In the genomic region with DNA sequence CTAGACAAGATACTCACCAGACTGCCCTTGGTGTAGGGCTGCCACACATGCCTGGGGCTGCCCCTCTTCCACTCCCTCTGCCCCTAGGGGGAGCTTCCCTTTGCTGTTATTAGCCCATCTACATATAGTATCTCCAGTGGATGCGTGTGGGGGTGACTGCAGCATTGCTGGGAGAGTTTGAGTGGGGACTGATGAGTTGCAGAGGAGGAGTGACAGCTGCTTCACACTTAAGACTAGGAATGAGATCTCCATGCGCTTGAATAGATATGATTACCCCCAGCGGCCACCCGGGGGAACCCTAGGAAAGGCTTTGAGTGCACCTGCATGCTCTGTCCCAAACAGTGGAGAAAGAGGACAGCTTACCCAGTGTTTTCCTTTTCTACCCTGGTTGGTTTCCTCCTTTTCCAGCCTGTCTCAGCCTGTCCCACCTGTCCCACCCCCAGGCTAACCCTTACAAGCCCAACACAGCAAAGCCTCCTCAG, we compare ENCODE assay signal across 9 mouse cellular contexts. TPM values are rescaled to one million over a fixed set of nuclear protein-coding genes. Genes with fewer than 3 reads are reported as not detected.
DNase-seq lines count a peak whose midpoint lies in the region; ATAC-seq and TF ChIP-seq lines count a peak whose summit lies in the region.
"Had no signal": no experiment of that assay in that cellular context is flagged by ENCODE, and none has a peak within 500 bp of the region (broad histone marks: within the 10 kb centered on the region; RNA-seq: fewer than 3 reads in every experiment).

No protein-coding gene starts in this region.

- peak; percentile 53 for TF ChIP-seq CTCF in lung, postnatal 0 days (IDR thresholded peaks at IDR 0.05)

- no peak for TF ChIP-seq EP300 in lung, postnatal 0 days (IDR thresholded peaks at IDR 0.05)

- ATAC-seq in midbrain, embryonic 16.5 days = peak; percentile 45; the same call in 1 of the 2 replicates
- ATAC-seq in heart, embryonic 15.5 days (replicated peaks; ENCODE audit: insufficient number of reproducible peaks, insufficient read depth, low FRiP score, low read depth) = peak; percentile 24; the same call in 1 of the 2 replicates
- ATAC-seq in lung, postnatal 0 days = peak; percentile 59
- ATAC-seq in forebrain, embryonic 12.5 days (ENCODE audit: low FRiP score) = no peak

- 66% methylated on average over 4 of the region's 4 CpGs for WGBS in midbrain, embryonic 16.5 days
- WGBS in midbrain, embryonic 10.5 days = 64% methylated on average over 4 of the region's 4 CpGs
- 40% methylated on average over 4 of the region's 4 CpGs for WGBS in heart, embryonic 15.5 days
- WGBS in lung, postnatal 0 days = 55% methylated on average over 4 of the region's 4 CpGs
- whole genome bisulfite sequencing in forebrain, embryonic 12.5 days = 79% methylated on average over 4 of the region's 4 CpGs

- no peaks in the 10 kb centered on the region for H3K9me3 ChIP-seq in midbrain, embryonic 16.5 days (replicated peaks; ENCODE audit: control insufficient read depth, low read length, poor library complexity, severe bottlenecking)
- 0 out of 2 replicates have a peak, but pooled peaks cover 3% of the 10 kb centered on the region for H3K9me3 ChIP-seq in midbrain, embryonic 10.5 days (replicated peaks)
- no peaks in the 10 kb centered on the region for H3K9me3 ChIP-seq in heart, embryonic 15.5 days (replicated peaks)
- H3K9me3 ChIP-seq in lung, postnatal 0 days (ENCODE audit: low read length) = no peaks in the 10 kb centered on the region
- H3K9me3 ChIP-seq in forebrain, embryonic 12.5 days = no peaks in the 10 kb centered on the region
- H3K9me3 ChIP-seq: neural tube, embryonic 12.5 days had no signal

- H3K4me1 ChIP-seq in midbrain, embryonic 16.5 days (ENCODE audit: control insufficient read depth, insufficient read depth, low read length) = no peaks in the 10 kb centered on the region
- no peaks in the 10 kb centered on the region for H3K4me1 ChIP-seq in midbrain, embryonic 10.5 days
- peaks cover 3% of the 10 kb centered on the region for H3K4me1 ChIP-seq in heart, embryonic 15.5 days (replicated peaks)
- no peaks in the 10 kb centered on the region for H3K4me1 ChIP-seq in lung, postnatal 0 days (ENCODE audit: insufficient read depth, low read depth, low read length)
- H3K4me1 ChIP-seq in forebrain, embryonic 12.5 days = no peaks in the 10 kb centered on the region
- H3K4me1 ChIP-seq: neural tube, embryonic 12.5 days had no signal

- no peak overlapping the region for H3K9ac ChIP-seq in midbrain, embryonic 16.5 days (ENCODE audit: low read depth, low read length)
- no peak overlapping the region for H3K9ac ChIP-seq in heart, embryonic 15.5 days
- no peak overlapping the region for H3K9ac ChIP-seq in lung, postnatal 0 days (replicated peaks; ENCODE audit: low read depth)
- no peak overlapping the region for H3K9ac ChIP-seq in forebrain, embryonic 12.5 days
- H3K9ac ChIP-seq: neural tube, embryonic 12.5 days had no signal

- no peak overlapping the region for H3K4me2 ChIP-seq in midbrain, embryonic 16.5 days (ENCODE audit: low read length)
- H3K4me2 ChIP-seq in heart, embryonic 15.5 days = no peak overlapping the region
- H3K4me2 ChIP-seq in lung, postnatal 0 days (replicated peaks; ENCODE audit: low read depth, low read length) = no peak overlapping the region
- H3K4me2 ChIP-seq in forebrain, embryonic 12.5 days = no peak overlapping the region
- H3K4me2 ChIP-seq: neural tube, embryonic 12.5 days had no signal

- no peak overlapping the region for H3K4me3 ChIP-seq in midbrain, embryonic 16.5 days (ENCODE audit: low read depth, low read length)
- H3K4me3 ChIP-seq in midbrain, embryonic 10.5 days = no peak overlapping the region
- no peak overlapping the region for H3K4me3 ChIP-seq in heart, embryonic 15.5 days
- H3K4me3 ChIP-seq in lung, postnatal 0 days (ENCODE audit: low read depth, low read length) = no peak overlapping the region
- H3K4me3 ChIP-seq in forebrain, embryonic 12.5 days (replicated peaks) = no peak overlapping the region
- H3K4me3 ChIP-seq: neural tube, embryonic 12.5 days had no signal

- H3K36me3 ChIP-seq in midbrain, embryonic 16.5 days (ENCODE audit: control insufficient read depth, insufficient read depth, low read length) = peaks cover 18% of the 10 kb centered on the region
- peaks cover 64% of the 10 kb centered on the region for H3K36me3 ChIP-seq in midbrain, embryonic 10.5 days
- peaks cover 20% of the 10 kb centered on the region; the same call in 1 of the 2 replicates for H3K36me3 ChIP-seq in heart, embryonic 15.5 days
- H3K36me3 ChIP-seq in lung, postnatal 0 days (ENCODE audit: insufficient read depth, low read length) = peaks cover 5% of the 10 kb centered on the region
- H3K36me3 ChIP-seq in forebrain, embryonic 12.5 days (replicated peaks) = peaks cover 47% of the 10 kb centered on the region

- H3K27ac ChIP-seq in midbrain, embryonic 16.5 days (ENCODE audit: low read length) = no peak overlapping the region
- no peak overlapping the region for H3K27ac ChIP-seq in midbrain, embryonic 10.5 days (replicated peaks)
- H3K27ac ChIP-seq in heart, embryonic 15.5 days = no peak overlapping the region
- no peak overlapping the region for H3K27ac ChIP-seq in lung, postnatal 0 days (ENCODE audit: low read length)
- H3K27ac ChIP-seq in forebrain, embryonic 12.5 days = no peak overlapping the region
- H3K27ac ChIP-seq: neural tube, embryonic 12.5 days had no signal

- DNase-seq in cerebellum, postnatal 25 days = peak; percentile 43 to 50
- no peak for DNase-seq in cerebellum, adult 11-12 months
- DNase-seq in midbrain, embryonic 10.5 days (ENCODE audit: low spot score) = no peak
- peak; percentile 63 for DNase-seq in lung, postnatal 0 days (ENCODE audit: low spot score)
- no peak for DNase-seq in spleen, adult 12 weeks (ENCODE audit: low spot score)

- no peaks in the 10 kb centered on the region for H3K27me3 ChIP-seq in midbrain, embryonic 16.5 days (ENCODE audit: control insufficient read depth, insufficient read depth, low read depth, low read length)
- no peaks in the 10 kb centered on the region for H3K27me3 ChIP-seq in midbrain, embryonic 10.5 days (ENCODE audit: low read depth, poor library complexity, severe bottlenecking)
- no peaks in the 10 kb centered on the region for H3K27me3 ChIP-seq in heart, embryonic 15.5 days
- H3K27me3 ChIP-seq in lung, postnatal 0 days (replicated peaks; ENCODE audit: insufficient read depth, low read length) = no peaks in the 10 kb centered on the region
- H3K27me3 ChIP-seq in forebrain, embryonic 12.5 days = no peaks in the 10 kb centered on the region
- H3K27me3 ChIP-seq: neural tube, embryonic 12.5 days had no signal

RNA-seq across cellular contexts. Expression of gene Rsg1, which starts 9.1 kb away (rescaled TPM):
- polyA plus RNA-seq in midbrain, embryonic 16.5 days (2015; fragmentation: Nextera tagmentation; extraction: Ambion mirVana) = 7.9 and 10.5 TPM in 2 replicates
- 7.4 and 7.5 TPM in 2 replicates for polyA plus RNA-seq in midbrain, embryonic 10.5 days (2016; fragmentation: Nextera tagmentation; extraction: Ambion mirVana)
- 1.9 and 3.2 TPM in 2 replicates for polyA plus RNA-seq in heart, embryonic 15.5 days (2015; fragmentation: Nextera tagmentation; extraction: Ambion mirVana)
- 2.0 and 2.4 TPM in 2 replicates for polyA plus RNA-seq in lung, postnatal 0 days (2015; fragmentation: Nextera tagmentation; extraction: Ambion mirVana)
- polyA plus RNA-seq in forebrain, embryonic 12.5 days (2016; fragmentation: Nextera tagmentation; extraction: Ambion mirVana) = 6.5 and 7.0 TPM in 2 replicates

RNA-seq across cellular contexts. Expression of gene Arhgef19, which starts 34.7 kb away (rescaled TPM):
- polyA plus RNA-seq in midbrain, embryonic 16.5 days (2015; fragmentation: Nextera tagmentation; extraction: Ambion mirVana) = 1.1 and 1.3 TPM in 2 replicates
- 0.64 and 1.4 TPM in 2 replicates for polyA plus RNA-seq in midbrain, embryonic 10.5 days (2016; fragmentation: Nextera tagmentation; extraction: Ambion mirVana)
- 3.2 and 5.7 TPM in 2 replicates for polyA plus RNA-seq in heart, embryonic 15.5 days (2015; fragmentation: Nextera tagmentation; extraction: Ambion mirVana)
- 2.9 and 3.8 TPM in 2 replicates for polyA plus RNA-seq in lung, postnatal 0 days (2015; fragmentation: Nextera tagmentation; extraction: Ambion mirVana)
- 1.9 and 2.6 TPM in 2 replicates for polyA plus RNA-seq in forebrain, embryonic 12.5 days (2016; fragmentation: Nextera tagmentation; extraction: Ambion mirVana)

RNA-seq across cellular contexts. Expression of gene Fbxo42, which starts 56.9 kb away (rescaled TPM):
- polyA plus RNA-seq in midbrain, embryonic 16.5 days (2015; fragmentation: Nextera tagmentation; extraction: Ambion mirVana) = 25.5 TPM in 2 replicates
- 24.2 and 25.3 TPM in 2 replicates for polyA plus RNA-seq in midbrain, embryonic 10.5 days (2016; fragmentation: Nextera tagmentation; extraction: Ambion mirVana)
- polyA plus RNA-seq in heart, embryonic 15.5 days (2015; fragmentation: Nextera tagmentation; extraction: Ambion mirVana) = 10.3 and 15.3 TPM in 2 replicates
- polyA plus RNA-seq in lung, postnatal 0 days (2015; fragmentation: Nextera tagmentation; extraction: Ambion mirVana) = 11.1 and 12.7 TPM in 2 replicates
- polyA plus RNA-seq in forebrain, embryonic 12.5 days (2016; fragmentation: Nextera tagmentation; extraction: Ambion mirVana) = 24.7 and 26.9 TPM in 2 replicates

Comparison
In these comparisons a context has a peak if more than half of its experiments do, and no peak if none do; other contexts are left out.
1. DNase-seq: peak in cerebellum, postnatal 25 days (2 of 2) and lung, postnatal 0 days (single experiment); none in cerebellum, adult 11-12 months (single experiment), midbrain, embryonic 10.5 days (single experiment) and spleen, adult 12 weeks (single experiment).